Mouse (Mus musculus) thymus, adult 2 months (tissue): ENCODE measurements around the gene Zfp593. TPM values are rescaled to one million over a fixed set of nuclear protein-coding genes. Genes with fewer than 3 reads are reported as not detected.
A peak's percentile ranks its signal among the peaks of the same experiment; 100 is the strongest.

Source experiments
- DNase-seq: peaks from one replicate; pipeline ENCODE4 v3.0.0; 2021
- H3K27ac ChIP-seq: fragments of 200-500 bp; 2 replicates; pipeline ENCODE4 v1.5.1; 2012; ENCODE audit warnings: low read length, control low read depth; ENCODE audit not compliant: control insufficient read depth, insufficient read depth
- H3K27me3 ChIP-seq: fragments of 200-500 bp; 2 replicates; pipeline ENCODE4 v1.6.1; 2012; ENCODE audit warnings: mild to moderate bottlenecking, low read length, moderate library complexity, mixed read lengths; ENCODE audit not compliant: control insufficient read depth, insufficient read depth
- H3K36me3 ChIP-seq: fragments of 200-500 bp; 2 replicates; pipeline ENCODE4 v1.6.1; 2012; ENCODE audit warnings: mild to moderate bottlenecking, low read length, moderate library complexity; ENCODE audit not compliant: control insufficient read depth, insufficient read depth
- H3K4me1 ChIP-seq: fragments of 200-500 bp; replicated peaks from 2 replicates; pipeline ENCODE4 v1.6.1; 2012; ENCODE audit warnings: low read length; ENCODE audit not compliant: control insufficient read depth, insufficient read depth
- H3K4me3 ChIP-seq: fragments of 200-500 bp; 2 replicates; pipeline ENCODE4 v1.5.1; 2012; ENCODE audit warnings: mild to moderate bottlenecking, low read length, control low read depth, moderate library complexity; ENCODE audit not compliant: control insufficient read depth, insufficient read depth
- CTCF ChIP-seq: fragments of 200-500 bp; IDR thresholded peaks from 2 replicates; pipeline ENCODE4 v1.5.1; 2012; ENCODE audit warnings: mild to moderate bottlenecking, control low read depth, low read length, moderate library complexity, borderline replicate concordance; ENCODE audit not compliant: control insufficient read depth, poor library complexity, insufficient read depth; ENCODE audit errors: extremely low read depth
- POLR2A ChIP-seq: fragments of 200-500 bp; IDR thresholded peaks from 2 replicates; pipeline ENCODE4 v1.6.1; 2012; ENCODE audit warnings: mild to moderate bottlenecking, low read length, control low read depth, moderate library complexity; ENCODE audit not compliant: control insufficient read depth, poor library complexity, insufficient read depth; ENCODE audit errors: extremely low read depth
- WGBS: fragments of 180-500 bp; shearing (Covaris S2); methylation state at CpG from one replicate; pipeline ENCODE4 v1.1.7; 2018; 5-methylcytosine and 5-hydroxymethylcytosine counted together
- polyA plus RNA-seq: library from polyadenylated mRNA; depleted of rRNA; stranded (reverse); fragments of >200 nt; gene quantifications from 2 replicates; pipeline ENCODE4 v1.2.3, GENCODE M21; 2012

Gene Zfp593
- polyA plus RNA-seq, 1 experiment = 14.8 TPM

DNA sequence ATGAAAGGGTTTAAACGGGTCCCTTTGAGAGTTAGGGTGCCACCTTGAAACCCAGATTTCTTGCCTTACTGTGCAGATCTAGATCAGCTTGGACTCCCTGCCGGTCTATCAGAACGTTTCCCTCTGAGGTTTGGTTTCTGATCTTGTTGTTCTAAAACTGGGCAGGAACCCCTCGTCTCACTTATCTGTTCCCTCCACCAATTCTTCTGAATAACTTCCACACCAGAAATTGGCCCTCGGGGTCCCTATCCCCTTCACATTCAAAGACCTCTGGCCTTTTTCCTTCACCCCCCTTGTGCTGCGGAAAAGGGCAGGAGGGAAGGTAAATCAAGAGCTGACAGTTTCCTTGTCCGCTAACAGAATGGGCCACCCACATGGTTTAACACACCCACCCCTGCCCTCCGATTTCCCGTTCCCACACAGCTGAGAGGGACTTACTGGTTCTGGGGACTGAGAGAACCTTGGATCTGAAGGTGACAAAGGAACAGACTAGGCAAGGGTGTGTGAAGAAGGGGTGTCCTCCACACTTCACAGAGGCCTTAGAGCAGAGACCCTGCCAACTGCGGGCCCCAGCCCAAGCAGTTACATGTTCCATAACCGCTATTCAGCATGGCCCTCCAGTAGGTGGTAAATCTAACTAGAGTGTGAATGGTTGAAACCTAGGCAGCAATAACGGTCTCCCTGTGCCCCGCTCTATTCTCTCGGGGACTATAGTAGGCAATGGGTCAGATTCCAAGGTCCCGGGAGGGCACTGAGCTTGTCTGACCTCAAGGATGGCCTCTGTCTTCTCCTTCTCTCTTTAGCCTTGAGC, 7.7 kb upstream of the Zfp593 start:
- TF ChIP-seq CTCF (no peak), POLR2A (no peak)
- Histone ChIP-seq H3K27ac (no peak overlapping the region), H3K4me1 (peaks cover 43% of the 10 kb centered on the region), H3K27me3 (peaks cover 2% of the 10 kb centered on the region; the same call in 1 of the 2 replicates), H3K36me3 (no peaks in the 10 kb centered on the region), H3K4me3 (no peak overlapping the region)
- no peak for DNase-seq
- 61% methylated on average over 15 of the region's 15 CpGs for WGBS

DNA sequence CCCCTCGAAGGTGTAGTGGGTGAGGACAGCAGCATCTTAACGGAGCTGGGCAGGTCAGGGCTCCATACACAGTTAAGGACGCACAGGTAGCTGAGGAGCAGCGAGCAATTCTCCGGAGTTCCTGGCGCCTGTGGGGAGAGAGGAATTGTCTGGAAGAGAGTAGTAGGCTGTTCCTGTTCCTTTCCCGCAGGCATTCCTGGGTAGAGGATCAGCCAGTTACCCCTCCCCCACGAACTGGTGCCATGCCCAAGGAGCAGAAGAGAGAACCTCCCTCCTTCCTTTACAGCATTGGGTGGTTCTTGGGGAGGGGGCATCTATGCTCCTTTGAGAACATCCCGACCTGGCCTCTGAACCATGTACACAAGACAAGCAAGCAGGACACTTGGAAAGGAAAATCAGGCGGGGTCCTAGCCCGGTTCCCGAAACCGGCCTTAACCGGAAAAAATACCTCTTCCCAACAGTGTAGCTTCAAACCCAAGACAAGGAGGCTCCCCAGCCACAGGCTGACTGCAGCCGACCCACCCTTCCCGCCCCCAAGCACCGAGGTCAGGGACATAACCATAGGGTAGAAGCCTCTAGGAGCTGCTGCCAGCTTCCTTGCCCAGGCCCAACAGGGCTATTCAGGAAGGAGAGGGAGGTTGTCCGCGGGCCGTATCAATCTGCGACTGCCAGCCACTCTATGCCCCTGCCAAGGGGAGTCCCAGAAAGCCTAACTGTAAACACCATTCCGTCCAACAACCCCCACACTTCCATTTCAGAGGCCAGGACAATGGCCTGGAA, 6.9 kb upstream of the Zfp593 start:
- no peak for DNase-seq
- 52% methylated on average over 22 of the region's 22 CpGs for WGBS
- Histone ChIP-seq H3K27me3 (peaks cover 2% of the 10 kb centered on the region; the same call in 1 of the 2 replicates), H3K4me1 (peaks cover 39% of the 10 kb centered on the region), H3K4me3 (no peak overlapping the region), H3K36me3 (no peaks in the 10 kb centered on the region), H3K27ac (no peak overlapping the region)
- TF ChIP-seq CTCF (no peak), POLR2A (no peak)

DNA sequence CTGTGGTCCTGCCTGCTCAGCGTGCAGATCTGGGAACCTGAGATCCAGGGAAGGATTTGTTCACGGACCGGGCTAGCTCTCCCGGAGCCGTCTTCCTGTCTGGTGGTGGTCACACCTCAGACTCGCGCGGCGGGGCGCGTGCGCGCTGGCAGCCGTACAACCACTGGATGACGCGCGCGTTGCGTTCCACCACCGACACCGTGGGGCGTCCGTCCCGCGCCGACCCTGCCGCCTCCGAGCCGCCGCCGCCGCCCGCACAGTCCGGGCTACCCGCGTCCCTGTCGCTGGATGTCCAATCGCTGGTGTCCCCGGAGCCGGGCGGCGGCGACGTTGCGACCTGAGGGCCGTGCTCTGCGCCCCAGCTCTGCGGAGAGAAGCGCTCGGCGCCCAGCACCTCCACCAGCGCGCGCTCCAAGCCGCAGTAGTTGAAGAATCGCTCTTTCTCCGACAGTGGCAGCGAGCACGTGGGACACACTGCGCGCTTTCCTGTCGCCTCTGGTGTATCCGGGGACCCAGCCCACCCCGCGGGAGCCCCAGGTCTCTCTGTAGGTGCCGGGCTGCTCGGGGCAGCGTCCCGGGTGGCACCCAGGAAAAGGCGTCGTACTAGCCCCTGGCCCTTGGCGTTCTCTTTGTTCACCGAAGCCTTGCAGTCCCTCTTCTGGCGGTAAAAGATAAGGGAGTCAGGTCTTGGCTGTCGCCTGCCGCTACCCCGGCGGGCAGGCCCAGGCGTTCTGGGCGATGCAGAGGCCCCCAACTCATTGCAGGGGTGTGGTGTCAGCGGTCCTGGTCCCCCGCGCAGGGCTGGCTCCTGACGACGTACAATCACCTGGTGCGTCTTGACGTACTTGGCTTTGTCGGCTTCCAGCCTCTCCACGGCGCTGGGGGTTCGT, 6.1 kb upstream of the Zfp593 start:
- 12% methylated on average over 91 of the region's 91 CpGs for WGBS
- peaks cover 38% of the 10 kb centered on the region for H3K4me1 ChIP-seq
- peak; percentile 37 for DNase-seq
- peaks cover 2% of the 10 kb centered on the region; the same call in 1 of the 2 replicates for H3K27me3 ChIP-seq
- H3K27ac ChIP-seq = no peak overlapping the region
- peak overlapping the region; percentile 35 for H3K4me3 ChIP-seq
- TF ChIP-seq CTCF (0 out of 2 replicates have a peak, but pooled peaks have one; percentile 8), POLR2A (no peak)
- H3K36me3 ChIP-seq = no peaks in the 10 kb centered on the region

DNA sequence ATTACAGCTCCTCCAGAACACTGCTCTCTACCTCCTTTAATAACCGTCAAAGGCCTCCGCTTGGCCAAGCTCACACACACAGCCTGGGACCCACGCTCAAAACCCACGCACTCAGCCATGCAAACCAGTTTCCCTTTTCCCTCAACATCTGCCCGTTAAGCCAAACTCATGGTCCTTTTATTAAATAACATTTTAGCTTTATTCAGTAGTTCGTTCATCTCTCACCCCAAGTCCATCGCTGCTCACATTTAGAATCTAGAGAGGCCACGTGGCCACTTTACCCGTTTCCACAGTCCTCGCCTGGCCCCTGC, 5.5 kb upstream of the Zfp593 start:
- Histone ChIP-seq H3K4me3 (peak overlapping the region; percentile 35), H3K27me3 (peaks cover 2% of the 10 kb centered on the region; the same call in 1 of the 2 replicates), H3K27ac (no peak overlapping the region), H3K4me1 (peaks cover 32% of the 10 kb centered on the region), H3K36me3 (no peaks in the 10 kb centered on the region)
- no peak for DNase-seq
- WGBS = 42% methylated on average over 10 of the region's 10 CpGs
- no peak for TF ChIP-seq CTCF
- no peak for TF ChIP-seq POLR2A

DNA sequence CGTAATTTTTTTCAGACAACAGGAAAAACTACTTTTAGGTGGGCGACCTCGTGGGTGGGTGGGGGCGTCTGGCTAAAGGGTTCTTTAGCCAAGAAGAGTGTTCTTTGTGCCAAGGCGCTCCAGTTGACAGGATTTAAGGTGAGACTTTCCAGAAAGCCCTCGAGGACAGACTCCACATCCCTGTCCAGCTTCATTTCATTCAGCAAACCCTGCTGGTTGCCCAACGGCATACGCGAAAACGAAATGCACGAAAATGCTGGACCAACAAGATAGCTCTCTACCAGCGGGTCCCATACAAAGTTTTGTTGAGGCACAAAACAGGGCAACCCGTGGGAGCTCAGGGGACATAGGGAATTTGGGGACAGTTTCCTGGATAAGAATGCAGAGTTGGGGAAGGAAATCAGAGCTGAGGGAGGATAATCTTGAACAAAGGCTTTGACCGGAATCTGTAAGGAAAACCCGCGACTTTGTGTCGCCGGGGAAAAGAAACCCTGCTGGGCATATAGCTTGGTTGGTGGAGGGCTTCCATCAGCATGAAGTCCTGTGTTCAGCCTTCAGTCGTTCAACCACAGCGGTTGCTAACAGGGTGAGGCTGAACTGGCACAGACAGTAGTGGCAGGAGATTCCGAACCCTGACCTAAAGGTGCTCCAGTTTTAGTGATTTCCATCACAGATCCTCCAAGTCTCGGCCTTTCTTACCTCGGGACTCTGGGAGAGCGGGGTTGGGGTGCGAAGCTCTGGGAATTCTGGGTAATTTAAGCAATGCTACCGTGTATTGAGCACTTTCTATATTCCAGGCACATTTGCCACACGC, 4.9 kb upstream of the Zfp593 start:
- TF ChIP-seq POLR2A (no peak), CTCF (no peak)
- peaks cover 28% of the 10 kb centered on the region for H3K4me1 ChIP-seq
- H3K36me3 ChIP-seq = no peaks in the 10 kb centered on the region
- H3K27ac ChIP-seq = no peak overlapping the region
- no peak for DNase-seq
- no peak overlapping the region for H3K4me3 ChIP-seq
- peaks cover 2% of the 10 kb centered on the region; the same call in 1 of the 2 replicates for H3K27me3 ChIP-seq
- 70% methylated on average over 27 of the region's 27 CpGs for WGBS
